Mouse (Mus musculus) intestine, embryonic 16.5 days (tissue): ENCODE measurements at regions not wholly inside any gene's neighbourhood (a gene's known extent, or its start where the extent isn't known, plus 50 kb on each side); places are given as distances from the start of the nearest gene placed in this dataset.
"Not testable (repeated sequence)": the region's sequence is repeated elsewhere in the genome, so short reads cannot be mapped to it uniquely, and the experiment has no call there.

Experiments used
- ATAC-seq: fragments of 200-750 bp; cut with Nextera tagmentation; 2 replicates; pipeline ENCODE4 v1.8.0; 2017; ENCODE audit warnings: moderate TSS enrichment, moderate library complexity
- H3K27ac ChIP-seq: fragments of 300-500 bp; sonication (generic); 2 replicates; pipeline ENCODE4 v1.5.1; 2014; ENCODE audit warnings: mild to moderate bottlenecking, low read length
- H3K27me3 ChIP-seq: fragments of 300-500 bp; sonication (generic); replicated peaks from 2 replicates; pipeline ENCODE4 v1.6.1; 2014; ENCODE audit warnings: low read length, control low read depth, mixed read lengths; ENCODE audit not compliant: control insufficient read depth, insufficient read depth
- H3K36me3 ChIP-seq: fragments of 300-500 bp; sonication (generic); 2 replicates; pipeline ENCODE4 v1.6.1; 2014; ENCODE audit warnings: low read length, control low read depth; ENCODE audit not compliant: control insufficient read depth, insufficient read depth
- H3K4me1 ChIP-seq: fragments of 300-500 bp; sonication (generic); 2 replicates; pipeline ENCODE4 v1.6.1; 2014; ENCODE audit warnings: low read length, control low read depth, mixed read lengths; ENCODE audit not compliant: control insufficient read depth, insufficient read depth
- H3K4me2 ChIP-seq: fragments of 300-500 bp; sonication (generic); 2 replicates; pipeline ENCODE4 v1.6.1; 2014; ENCODE audit warnings: low read depth, low read length, control low read depth
- H3K4me3 ChIP-seq: fragments of 300-500 bp; sonication (generic); 2 replicates; pipeline ENCODE4 v1.5.1; 2014; ENCODE audit warnings: mild to moderate bottlenecking, low read length
- H3K9ac ChIP-seq: fragments of 300-500 bp; sonication (generic); 2 replicates; pipeline ENCODE4 v1.6.1; 2014; ENCODE audit warnings: low read depth, low read length
- H3K9me3 ChIP-seq: fragments of 300-500 bp; sonication (generic); 2 replicates; pipeline ENCODE4 v1.6.1; 2016; ENCODE audit warnings: low read length, control low read depth; ENCODE audit not compliant: control insufficient read depth
- WGBS: fragments of 180-500 bp; shearing (Covaris S2); extraction: QIAGEN DNeasy Blood & Tissue Kit; methylation state at CpG from one replicate; pipeline ENCODE4 v1.1.7; 2014; 5-methylcytosine and 5-hydroxymethylcytosine counted together

GRCm38 (mm10) chr17:13574682-13575444 is 185.5 kb upstream of the Afdn start:
- Histone ChIP-seq H3K4me1 (peaks cover 2% of the 10 kb centered on the region; the same call in 1 of the 2 replicates), H3K27me3 (no peaks in the 10 kb centered on the region), H3K4me2 (no peak overlapping the region), H3K36me3 (no peaks in the 10 kb centered on the region), H3K4me3 (no peak overlapping the region), H3K27ac (no peak overlapping the region), H3K9me3 (no peaks in the 10 kb centered on the region), H3K9ac (no peak overlapping the region)
- no peak for ATAC-seq
- 75% methylated on average over 13 of the region's 13 CpGs for WGBS

- 72% methylated on average over 3 of the region's 3 CpGs for WGBS
- Histone ChIP-seq H3K4me1 (no peaks in the 10 kb centered on the region; the same call in 1 of the 2 replicates), H3K9ac (no peak overlapping the region), H3K27ac (no peak overlapping the region), H3K4me3 (no peak overlapping the region), H3K36me3 (no peaks in the 10 kb centered on the region), H3K4me2 (no peak overlapping the region), H3K9me3 (no peaks in the 10 kb centered on the region), H3K27me3 (no peaks in the 10 kb centered on the region)
- no peak for ATAC-seq
These were observed 182.5 kb upstream of the Afdn start for GRCm38 (mm10) chr17:13577798-13578197.

- Histone ChIP-seq H3K36me3 (no peaks in the 10 kb centered on the region), H3K4me2 (no peak overlapping the region), H3K4me1 (no peaks in the 10 kb centered on the region), H3K4me3 (no peak overlapping the region), H3K9ac (no peak overlapping the region), H3K9me3 (no peaks in the 10 kb centered on the region), H3K27ac (no peak overlapping the region), H3K27me3 (no peaks in the 10 kb centered on the region)
- ATAC-seq: peak; percentile 54; the same call in 1 of the 2 replicates
- 79% methylated on average over 5 of the region's 5 CpGs for WGBS
These were observed 179.0 kb upstream of the Afdn start for GRCm38 (mm10) chr17:13581214-13581920.

- H3K4me2 ChIP-seq: no peak overlapping the region
- no peaks in the 10 kb centered on the region for H3K9me3 ChIP-seq
- H3K27ac ChIP-seq: 0 out of 2 replicates have a peak overlapping the region, but pooled peaks have one; percentile 41
- H3K27me3 ChIP-seq: no peaks in the 10 kb centered on the region
- no peaks in the 10 kb centered on the region for H3K36me3 ChIP-seq
- H3K4me3 ChIP-seq: no peak overlapping the region
- H3K9ac ChIP-seq: no peak overlapping the region
- 70% methylated on average over 6 of the region's 6 CpGs for WGBS
- peak; percentile 95 for ATAC-seq
- H3K4me1 ChIP-seq: no peaks in the 10 kb centered on the region
These were observed 178.2 kb upstream of the Afdn start for GRCm38 (mm10) chr17:13581995-13582588.

- Histone ChIP-seq H3K9ac (no peak overlapping the region), H3K36me3 (no peaks in the 10 kb centered on the region), H3K27me3 (no peaks in the 10 kb centered on the region), H3K4me1 (no peaks in the 10 kb centered on the region), H3K27ac (no peak overlapping the region), H3K4me3 (no peak overlapping the region), H3K4me2 (no peak overlapping the region), H3K9me3 (no peaks in the 10 kb centered on the region)
- 69% methylated on average over 9 of the region's 9 CpGs for WGBS
- no peak for ATAC-seq
These were observed 176.7 kb upstream of the Afdn start for GRCm38 (mm10) chr17:13583475-13584233.

GRCm38 (mm10) chr17:13584394-13584793 is 175.9 kb upstream of the Afdn start:
- Histone ChIP-seq H3K27ac (no peak overlapping the region), H3K4me1 (no peaks in the 10 kb centered on the region), H3K4me3 (no peak overlapping the region), H3K36me3 (no peaks in the 10 kb centered on the region), H3K9ac (no peak overlapping the region), H3K9me3 (no peaks in the 10 kb centered on the region), H3K4me2 (no peak overlapping the region), H3K27me3 (no peaks in the 10 kb centered on the region)
- ATAC-seq: no peak
- WGBS: 68% methylated on average over 4 of the region's 4 CpGs

GRCm38 (mm10) chr17:13590240-13590837 is 170.0 kb upstream of the Afdn start:
- not testable (repeated sequence) for H3K4me1 ChIP-seq, H3K36me3 ChIP-seq, H3K9me3 ChIP-seq, H3K27me3 ChIP-seq, H3K4me2 ChIP-seq, ATAC-seq, H3K27ac ChIP-seq, H3K9ac ChIP-seq, H3K4me3 ChIP-seq
- WGBS: 71% methylated on average over 1 of the region's 1 CpGs
